Comparison of ENCODE assay signal across 18 mouse cellular contexts in genomic region chr9:114098716-114099302, GRCm38 (mm10). TPM values are rescaled to one million over a fixed set of nuclear protein-coding genes. Genes with fewer than 3 reads are reported as not detected.
DNase-seq lines count a peak whose midpoint lies in the region; ATAC-seq and TF ChIP-seq lines count a peak whose summit lies in the region.
"Had no signal": no experiment of that assay in that cellular context is flagged by ENCODE, and none has a peak within 500 bp of the region (broad histone marks: within the 10 kb centered on the region; RNA-seq: fewer than 3 reads in every experiment).

No protein-coding gene starts in this region.

- H3K4me3 ChIP-seq in liver, embryonic 12.5 days = no peak overlapping the region
- H3K4me3 ChIP-seq in liver, postnatal 0 days (ENCODE audit: low read depth, low read length) = no peak overlapping the region
- H3K4me3 ChIP-seq in liver, embryonic 13.5 days (replicated peaks) = no peak overlapping the region
- H3K4me3 ChIP-seq: embryonic facial prominence, embryonic 13.5 days; forebrain, embryonic 12.5 days; heart, embryonic 13.5 days; hindbrain, embryonic 12.5 days had no signal

- no peak overlapping the region for H3K4me2 ChIP-seq in liver, embryonic 12.5 days
- H3K4me2 ChIP-seq in liver, postnatal 0 days (ENCODE audit: low read depth, low read length) = no peak overlapping the region
- H3K4me2 ChIP-seq in liver, embryonic 13.5 days = no peak overlapping the region
- H3K4me2 ChIP-seq: embryonic facial prominence, embryonic 13.5 days; forebrain, embryonic 12.5 days; heart, embryonic 13.5 days; hindbrain, embryonic 12.5 days had no signal

- no peak for DNase-seq in liver, postnatal 0 days
- DNase-seq in liver, embryonic 13.5 days = no peak
- no peak for DNase-seq in left cerebral cortex, postnatal 10 days (ENCODE audit: extremely low spot score in 1 of 2, low spot score in 2 of 2)
- no peak for DNase-seq in lung, postnatal 4 days
- DNase-seq: adrenal gland, postnatal 14 days; cerebellum, adult 11-12 months; cerebellum, adult 9-10 months; cerebellum, postnatal 25 days; gastrocnemius, postnatal 10 days; heart, postnatal 4 days had no signal

- no peaks in the 10 kb centered on the region for H3K27me3 ChIP-seq in liver, embryonic 12.5 days (replicated peaks)
- H3K27me3 ChIP-seq in liver, postnatal 0 days (ENCODE audit: insufficient read depth, low read length) = no peaks in the 10 kb centered on the region
- no peaks in the 10 kb centered on the region for H3K27me3 ChIP-seq in liver, embryonic 13.5 days
- H3K27me3 ChIP-seq: embryonic facial prominence, embryonic 13.5 days; forebrain, embryonic 12.5 days; heart, embryonic 13.5 days; hindbrain, embryonic 12.5 days had no signal

- TF ChIP-seq EP300 in liver, postnatal 0 days (IDR thresholded peaks at IDR 0.05; ENCODE audit: low read depth) = no peak

- intact Hi-C loops in left cerebral cortex, postnatal 10 days (cut with DNase I) = no loop called here

- no peak overlapping the region for H3K9ac ChIP-seq in liver, embryonic 12.5 days
- H3K9ac ChIP-seq in liver, postnatal 0 days (replicated peaks) = no peak overlapping the region
- H3K9ac ChIP-seq in liver, embryonic 13.5 days = no peak overlapping the region
- H3K9ac ChIP-seq: embryonic facial prominence, embryonic 13.5 days; forebrain, embryonic 12.5 days; heart, embryonic 13.5 days; hindbrain, embryonic 12.5 days had no signal

- peak; percentile 65 for ATAC-seq in liver, embryonic 12.5 days
- no peak for ATAC-seq in liver, postnatal 0 days
- ATAC-seq in liver, embryonic 13.5 days (ENCODE audit: low read depth) = peak; percentile 62
- ATAC-seq in megakaryocyte progenitor cell, adult 5-6 weeks (replicated peaks; ENCODE audit: poor library complexity) = peak; percentile 77
- ATAC-seq: forebrain, embryonic 16.5 days; hindbrain, embryonic 16.5 days had no signal

- no peaks in the 10 kb centered on the region for H3K36me3 ChIP-seq in liver, embryonic 12.5 days
- no peaks in the 10 kb centered on the region for H3K36me3 ChIP-seq in liver, postnatal 0 days (replicated peaks; ENCODE audit: insufficient read depth, low read length)
- H3K36me3 ChIP-seq in liver, embryonic 13.5 days = no peaks in the 10 kb centered on the region
- H3K36me3 ChIP-seq: embryonic facial prominence, embryonic 13.5 days; forebrain, embryonic 12.5 days; heart, embryonic 13.5 days; hindbrain, embryonic 12.5 days had no signal

- TF ChIP-seq CTCF in liver, postnatal 0 days (IDR thresholded peaks at IDR 0.05; ENCODE audit: low read depth) = no peak

- no peaks in the 10 kb centered on the region for H3K9me3 ChIP-seq in liver, embryonic 12.5 days (replicated peaks)
- H3K9me3 ChIP-seq in liver, postnatal 0 days (ENCODE audit: low read length) = no peaks in the 10 kb centered on the region
- H3K9me3 ChIP-seq in liver, embryonic 13.5 days (replicated peaks) = no peaks in the 10 kb centered on the region
- H3K9me3 ChIP-seq: embryonic facial prominence, embryonic 13.5 days; forebrain, embryonic 12.5 days; heart, embryonic 13.5 days; hindbrain, embryonic 12.5 days had no signal

- H3K27ac ChIP-seq in liver, embryonic 12.5 days = no peak overlapping the region
- H3K27ac ChIP-seq in liver, postnatal 0 days (ENCODE audit: low read depth) = no peak overlapping the region
- no peak overlapping the region for H3K27ac ChIP-seq in liver, embryonic 13.5 days
- H3K27ac ChIP-seq: embryonic facial prominence, embryonic 13.5 days; forebrain, embryonic 12.5 days; heart, embryonic 13.5 days; hindbrain, embryonic 12.5 days had no signal

- WGBS in liver, embryonic 12.5 days (ENCODE audit: insufficient replicate concordance) = 25% methylated on average over 9 of the region's 9 CpGs
- WGBS in liver, postnatal 0 days (ENCODE audit: insufficient replicate concordance) = 30% methylated on average over 9 of the region's 9 CpGs
- 19% methylated on average over 9 of the region's 9 CpGs for WGBS in liver, embryonic 13.5 days (ENCODE audit: insufficient replicate concordance)

- H3K4me1 ChIP-seq in liver, embryonic 12.5 days = peaks cover 12% of the 10 kb centered on the region
- H3K4me1 ChIP-seq in liver, postnatal 0 days (ENCODE audit: insufficient read depth) = no peaks in the 10 kb centered on the region
- peaks cover 9% of the 10 kb centered on the region for H3K4me1 ChIP-seq in liver, embryonic 13.5 days (replicated peaks)
- H3K4me1 ChIP-seq: embryonic facial prominence, embryonic 13.5 days; forebrain, embryonic 12.5 days; heart, embryonic 13.5 days; hindbrain, embryonic 12.5 days had no signal

RNA-seq across cellular contexts. Expression of gene Susd5, which starts 41.9 kb away (rescaled TPM):
- 0.05 TPM in 1 of 2 replicates, not detected in the other for polyA plus RNA-seq in liver, embryonic 12.5 days (2016; fragmentation: Nextera tagmentation; extraction: Ambion mirVana)
- polyA plus RNA-seq in liver, postnatal 0 days (2015; fragmentation: Nextera tagmentation; extraction: Ambion mirVana) = not detected in 2 replicates
- 0.02 TPM in 1 of 2 replicates, not detected in the other for polyA plus RNA-seq in liver, embryonic 13.5 days (2015; fragmentation: Nextera tagmentation; extraction: Ambion mirVana)
- total RNA-seq in megakaryocyte progenitor cell, adult 5-6 weeks (2015) = not detected in 2 replicates
- not detected in 2 replicates for total RNA-seq in megakaryocyte progenitor cell, adult 5-6 weeks (2017)
- total RNA-seq in left cerebral cortex, postnatal 10 days (2021) = 10 to 100 TPM; 11.0 to 14.2 TPM
- polyA plus RNA-seq: forebrain, embryonic 16.5 days had no signal

RNA-seq across cellular contexts. Expression of gene Fbxl2, which starts 52.8 kb away (rescaled TPM):
- polyA plus RNA-seq in liver, embryonic 12.5 days (2016; fragmentation: Nextera tagmentation; extraction: Ambion mirVana) = 1.1 and 1.3 TPM in 2 replicates
- 0.25 and 0.32 TPM in 2 replicates for polyA plus RNA-seq in liver, postnatal 0 days (2015; fragmentation: Nextera tagmentation; extraction: Ambion mirVana)
- 0.80 TPM in 2 replicates for polyA plus RNA-seq in liver, embryonic 13.5 days (2015; fragmentation: Nextera tagmentation; extraction: Ambion mirVana)
- total RNA-seq in megakaryocyte progenitor cell, adult 5-6 weeks (2015) = 0.67 and 1.9 TPM in 2 replicates
- total RNA-seq in megakaryocyte progenitor cell, adult 5-6 weeks (2017) = 1.0 and 2.0 TPM in 2 replicates
- 10 to 100 TPM; 48.5 to 58.8 TPM for total RNA-seq in left cerebral cortex, postnatal 10 days (2021)
